Mouse (Mus musculus): ENCODE data around the gene Rnpepl1.

DNA sequence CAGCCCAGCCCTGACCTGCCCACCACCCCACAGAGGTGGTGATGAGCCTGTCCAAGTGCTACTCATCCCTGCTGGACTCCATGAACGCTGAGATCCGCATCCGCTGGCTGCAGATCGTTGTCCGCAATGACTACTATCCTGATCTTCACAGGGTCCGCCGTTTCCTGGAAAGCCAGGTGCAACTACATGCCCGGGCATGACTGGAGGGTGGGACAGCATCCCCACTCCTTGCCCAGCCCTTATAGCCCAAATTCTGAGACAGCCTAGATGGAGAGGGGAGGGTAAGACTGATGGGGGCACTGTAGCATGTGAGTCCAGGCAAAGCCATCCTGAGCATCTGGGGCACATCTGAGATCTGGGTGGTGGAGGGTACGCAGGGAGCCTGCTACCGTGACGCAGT is 8.6 kb downstream of the Rnpepl1 start:
- TF ChIP-seq GATA1 (IDR thresholded peaks at IDR 0.05; ENCODE audit: low read length): no peak
- TF ChIP-seq TAL1 (IDR thresholded peaks at IDR 0.05; ENCODE audit: low read length): no peak

Measured in erythroblast, embryonic 14.5 days (primary cell).